Mouse (Mus musculus) c-Kit-negative CD71-positive TER-119-positive erythroid progenitor cells, embryonic 14.5 days (primary cell): Measurements from ENCODE around the gene Yipf4.

Experiments used
- DNase-seq: peaks from one replicate; pipeline ENCODE4 v3.0.0-alpha.2; 2013; ENCODE audit warnings: low read depth, low spot score

The Yipf4 gene

GRCm38 (mm10) chr17:74522797-74523723 lies 33.8 kb downstream of the Yipf4 start:
- DNase-seq, result no peak

- DNase-seq, result no peak
These were observed 36.8 kb downstream of the Yipf4 start for GRCm38 (mm10) chr17:74526117-74526516.

GRCm38 (mm10) chr17:74526806-74527653 lies 37.7 kb downstream of the Yipf4 start:
- DNase-seq, result no peak

GRCm38 (mm10) chr17:74527729-74528607 lies 38.7 kb downstream of the Yipf4 start, which contains the start of gene Birc6:
Birc6 (plus strand) TSS chr17:74528295.
- peak; percentile 100 for DNase-seq

- peak; percentile 55 for DNase-seq
These were observed 39.6 kb downstream of the Yipf4 start for GRCm38 (mm10) chr17:74528648-74529532.

- DNase-seq, result no peak
These were observed 40.2 kb downstream of the Yipf4 start for GRCm38 (mm10) chr17:74529533-74529824.

- DNase-seq, result no peak
These were observed 45.7 kb downstream of the Yipf4 start for GRCm38 (mm10) chr17:74534971-74535370.

- no peak for DNase-seq
These were observed 48.2 kb downstream of the Yipf4 start for GRCm38 (mm10) chr17:74537526-74537925.

GRCm38 (mm10) chr17:74543615-74544014 lies 54.3 kb downstream of the Yipf4 start:
- no peak for DNase-seq
